Comparison of ENCODE assay signal across 19 mouse cellular contexts in genomic region chr8:3187456-3187855, GRCm38 (mm10).
DNase-seq lines count a peak whose midpoint lies in the region; ATAC-seq and TF ChIP-seq lines count a peak whose summit lies in the region.
"Had no signal": no experiment of that assay in that cellular context is flagged by ENCODE, and none has a peak within 500 bp of the region (broad histone marks: within the 10 kb centered on the region; RNA-seq: fewer than 3 reads in every experiment).

No protein-coding gene starts in this region.

- TF ChIP-seq CTCF in heart, adult 2 months (IDR thresholded peaks at IDR 0.05), result no peak

- no peak overlapping the region for H3K9ac ChIP-seq in heart, adult 2 months (ENCODE audit: low read depth, low read length)
- H3K9ac ChIP-seq in heart, embryonic 16.5 days (ENCODE audit: low read length), result no peak overlapping the region; the same call in 1 of the 2 replicates
- no peak overlapping the region for H3K9ac ChIP-seq in midbrain, embryonic 13.5 days (replicated peaks)
- H3K9ac ChIP-seq: forebrain, embryonic 12.5 days; hindbrain, embryonic 14.5 days; midbrain, embryonic 12.5 days had no signal

- H3K4me3 ChIP-seq in heart, adult 2 months, result no peak overlapping the region
- no peak overlapping the region for H3K4me3 ChIP-seq in heart, embryonic 16.5 days (ENCODE audit: low read length)
- H3K4me3 ChIP-seq in midbrain, embryonic 13.5 days (replicated peaks), result no peak overlapping the region
- H3K4me3 ChIP-seq: forebrain, embryonic 12.5 days; midbrain, embryonic 12.5 days had no signal

- intact Hi-C loops in heart, adult 2 months (cut with DNase I), result loop anchor here (5.0 kb wide), 1 partner anchor 35 kb away; no protein-coding TSS in a partner anchor

- no peaks in the 10 kb centered on the region for H3K9me3 ChIP-seq in heart, embryonic 16.5 days (replicated peaks; ENCODE audit: control insufficient read depth, low read length)
- H3K9me3 ChIP-seq in midbrain, embryonic 13.5 days, result no peaks in the 10 kb centered on the region
- H3K9me3 ChIP-seq: forebrain, embryonic 12.5 days; midbrain, embryonic 12.5 days had no signal

- H3K4me2 ChIP-seq in heart, embryonic 16.5 days (ENCODE audit: low read depth, low read length), result peak overlapping the region; percentile 21; the same call in 1 of the 2 replicates
- H3K4me2 ChIP-seq in midbrain, embryonic 13.5 days (replicated peaks), result no peak overlapping the region
- H3K4me2 ChIP-seq: forebrain, embryonic 12.5 days; hindbrain, embryonic 14.5 days; liver, embryonic 11.5 days; midbrain, embryonic 12.5 days had no signal

- H3K36me3 ChIP-seq in heart, adult 2 months (ENCODE audit: control insufficient read depth, insufficient read depth, low read length), result peaks cover 34% of the 10 kb centered on the region
- peaks cover 67% of the 10 kb centered on the region for H3K36me3 ChIP-seq in heart, embryonic 16.5 days (ENCODE audit: control insufficient read depth, insufficient read depth)
- peaks cover 86% of the 10 kb centered on the region for H3K36me3 ChIP-seq in midbrain, embryonic 13.5 days

- peak; percentile 18 for DNase-seq in adrenal gland, postnatal 10 days
- no peak for DNase-seq in adrenal gland, postnatal 4 days (ENCODE audit: low spot score in 2 of 2)
- peak; percentile 55 for DNase-seq in 3T3-L1 (ENCODE audit: low read depth, low spot score)
- peak; percentile 44 to 79 for DNase-seq in heart, adult 2 months
- no peak for DNase-seq in left cerebral cortex, adult 18-20 months (ENCODE audit: low spot score in 2 of 2)
- DNase-seq: cerebellum, adult 9-10 months; embryo, embryonic 11 days; kidney, adult 9 months; layer of hippocampus, postnatal 36 days; left cerebral cortex, postnatal 4 days had no signal

- no peaks in the 10 kb centered on the region for H3K27me3 ChIP-seq in heart, adult 2 months (ENCODE audit: control insufficient read depth, insufficient read depth, low read length)
- H3K27me3 ChIP-seq in heart, embryonic 16.5 days (ENCODE audit: control insufficient read depth, insufficient read depth, low read length), result no peaks in the 10 kb centered on the region
- no peaks in the 10 kb centered on the region for H3K27me3 ChIP-seq in midbrain, embryonic 13.5 days
- H3K27me3 ChIP-seq: forebrain, embryonic 12.5 days; midbrain, embryonic 12.5 days; Patski had no signal

- peak overlapping the region; percentile 83 for H3K27ac ChIP-seq in heart, adult 2 months
- H3K27ac ChIP-seq in heart, embryonic 16.5 days (ENCODE audit: low read length), result peak overlapping the region; percentile 98
- no peak overlapping the region for H3K27ac ChIP-seq in midbrain, embryonic 13.5 days
- H3K27ac ChIP-seq: forebrain, embryonic 12.5 days; hindbrain, embryonic 14.5 days; macrophage; midbrain, embryonic 12.5 days had no signal

- no peak for TF ChIP-seq POLR2A in heart, adult 2 months (IDR thresholded peaks at IDR 0.05; ENCODE audit: insufficient read depth, low read depth, low read length)

- TF ChIP-seq EP300 in heart, adult 2 months (IDR thresholded peaks at IDR 0.05; ENCODE audit: insufficient read depth, low read depth, low read length), result peak; percentile 90

- H3K4me1 ChIP-seq in heart, adult 2 months (ENCODE audit: control insufficient read depth, insufficient read depth, low read length), result peaks cover 2% of the 10 kb centered on the region
- peaks cover 8% of the 10 kb centered on the region for H3K4me1 ChIP-seq in heart, embryonic 16.5 days (ENCODE audit: control insufficient read depth, insufficient read depth, low read length)
- no peaks in the 10 kb centered on the region for H3K4me1 ChIP-seq in midbrain, embryonic 13.5 days (replicated peaks)
- H3K4me1 ChIP-seq: forebrain, embryonic 12.5 days; midbrain, embryonic 12.5 days had no signal

- peak; percentile 98 for ATAC-seq in heart, embryonic 16.5 days (replicated peaks; ENCODE audit: extremely low read depth, insufficient read depth, low FRiP score)
- no peak for ATAC-seq in inflammation-experienced regulatory T-cells, adult 6 months
- no peak for ATAC-seq in midbrain, embryonic 13.5 days
- ATAC-seq: Patski had no signal

- WGBS in heart, adult 2 months, result 43% methylated on average over 1 of the region's 1 CpGs
- WGBS in heart, embryonic 16.5 days, result 41% methylated on average over 1 of the region's 1 CpGs
- 82% methylated on average over 1 of the region's 1 CpGs for WGBS in midbrain, embryonic 13.5 days

- no peaks in the 10 kb centered on the region; the same call in 1 of the 2 replicates for H3K79me2 ChIP-seq in heart, adult 2 months (replicated peaks; ENCODE audit: control insufficient read depth, insufficient read depth, low read length)

Comparison
In these comparisons a context has a peak if more than half of its experiments do, and no peak if none do; other contexts are left out.
1. DNase-seq: peak in adrenal gland, postnatal 10 days (single experiment), 3T3-L1 (single experiment) and heart, adult 2 months (2 of 2); none in adrenal gland, postnatal 4 days (0 of 2) and left cerebral cortex, adult 18-20 months (0 of 2).